Mouse (Mus musculus) hematopoietic stem cell, adult 5-6 weeks (primary cell): Measurements from ENCODE around the gene 1700086D15Rik. TPM values are rescaled to one million over a fixed set of nuclear protein-coding genes. Genes with fewer than 3 reads are reported as not detected.
A peak's percentile ranks its signal among the peaks of the same experiment; 100 is the strongest.

Experiments used
- ATAC-seq, 2 experiments: fragments of 125-278 bp in 1 of 2; replicated peaks in 1 of 2; 2 replicates each; pipeline ENCODE4 v1.8.0; 2016 to 2017; ENCODE audit warnings: inconsistent platforms in 2 of 2, mild to moderate bottlenecking in 2 of 2, moderate number of reproducible peaks in 2 of 2, low read depth in 1 of 2, moderate TSS enrichment in 1 of 2; ENCODE audit not compliant: low FRiP score in 2 of 2, poor library complexity in 2 of 2, severe bottlenecking in 2 of 2, insufficient read depth in 1 of 2, low TSS enrichment in 1 of 2
- total RNA-seq: library from RNA; stranded (forward); fragments of 172-1452, 232-1000 nt; gene quantifications from 2 replicates; pipeline ENCODE4 v1.2.3, GENCODE M21; 2017

The 1700086D15Rik gene
- total RNA-seq, 1 experiment from 2014 or later = not detected

- ATAC-seq = no peak
These were observed 11.2 kb downstream of the 1700086D15Rik start for GRCm38 (mm10) chr11:65148441-65148840.

GRCm38 (mm10) chr11:65142838-65143417 is 16.8 kb downstream of the 1700086D15Rik start:
- ATAC-seq = no peak

- ATAC-seq = no peak
These were observed 20.7 kb downstream of the 1700086D15Rik start for GRCm38 (mm10) chr11:65139030-65139429.

- ATAC-seq = no peak
These were observed 22.5 kb downstream of the 1700086D15Rik start for GRCm38 (mm10) chr11:65137145-65137652.

GRCm38 (mm10) chr11:65135251-65135739 is 24.4 kb downstream of the 1700086D15Rik start:
- ATAC-seq = no peak

GRCm38 (mm10) chr11:65133661-65134060 is 26.0 kb downstream of the 1700086D15Rik start:
- no peak for ATAC-seq

GRCm38 (mm10) chr11:65129110-65129509 is 30.6 kb downstream of the 1700086D15Rik start:
- no peak for ATAC-seq

- ATAC-seq = no peak
These were observed 31.0 kb downstream of the 1700086D15Rik start for GRCm38 (mm10) chr11:65128666-65129065.

GRCm38 (mm10) chr11:65126566-65126965 is 33.1 kb downstream of the 1700086D15Rik start:
- ATAC-seq = no peak

GRCm38 (mm10) chr11:65124913-65125418 is 34.7 kb downstream of the 1700086D15Rik start:
- no peak for ATAC-seq

- ATAC-seq = no peak
These were observed 39.4 kb downstream of the 1700086D15Rik start for GRCm38 (mm10) chr11:65120276-65120675.

GRCm38 (mm10) chr11:65115811-65116210 is 43.9 kb downstream of the 1700086D15Rik start:
- ATAC-seq = no peak

- ATAC-seq = 0 out of 4 replicates have a peak, but pooled peaks of 1 of the 2 experiments have one; percentile 27
These were observed 47.6 kb downstream of the 1700086D15Rik start for GRCm38 (mm10) chr11:65112086-65112485.

- no peak for ATAC-seq
These were observed 48.0 kb downstream of the 1700086D15Rik start for GRCm38 (mm10) chr11:65111651-65112050.

- no peak for ATAC-seq
These were observed 49.6 kb downstream of the 1700086D15Rik start for GRCm38 (mm10) chr11:65110058-65110457.

- ATAC-seq = no peak
These were observed 51.9 kb downstream of the 1700086D15Rik start for GRCm38 (mm10) chr11:65107734-65108171.

- no peak for ATAC-seq
These were observed 52.5 kb downstream of the 1700086D15Rik start for GRCm38 (mm10) chr11:65107151-65107550.

- ATAC-seq = no peak
These were observed 55.6 kb downstream of the 1700086D15Rik start for GRCm38 (mm10) chr11:65104076-65104475.
